Mouse (Mus musculus) spleen, postnatal 36 days (tissue): ENCODE measurements around the gene Ifi208.
"Not testable (repeated sequence)": the region's sequence is repeated elsewhere in the genome, so short reads cannot be mapped to it uniquely, and the experiment has no call there.

Experiments
- DNase-seq, 2 experiments: peaks; one replicate each; pipeline ENCODE4 v3.0.0; 2022; ENCODE audit warnings: low spot score in 2 of 2, mixed read lengths in 1 of 2

Gene Ifi208

DNA sequence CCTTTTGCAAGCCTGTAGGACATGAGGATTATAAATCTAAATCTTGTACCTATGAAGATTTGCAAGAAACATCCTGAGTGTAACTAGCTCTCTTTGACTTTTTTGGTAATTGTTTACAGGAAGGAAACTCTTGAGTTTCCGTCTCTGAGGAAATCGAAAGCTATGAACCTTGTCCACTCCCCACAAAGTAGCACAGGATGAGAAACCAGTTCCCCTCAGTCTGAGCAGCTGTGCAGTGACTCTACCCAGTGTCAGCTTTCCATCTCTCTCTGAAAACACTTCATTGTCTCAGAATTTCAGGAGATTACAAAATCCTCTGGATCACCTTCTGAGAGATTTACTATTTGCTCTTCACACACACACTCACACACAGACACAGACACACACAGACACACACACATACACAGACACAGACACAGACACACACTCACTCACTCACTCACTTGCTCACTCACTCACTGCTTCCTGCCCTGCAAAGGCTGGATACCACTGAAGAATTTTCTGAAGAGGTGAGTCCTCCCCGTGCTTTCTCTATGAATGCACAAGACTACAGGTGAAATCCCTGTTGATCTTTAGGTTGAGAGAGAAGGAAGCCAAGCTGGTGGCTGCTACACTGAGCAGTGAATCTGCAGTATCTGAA, at the start of gene Ifi208:
TSS of gene Ifi208 (plus strand) at position 218 of the 640 bp plus-strand sequence.
- DNase-seq = peak; percentile 53 to 54

DNA sequence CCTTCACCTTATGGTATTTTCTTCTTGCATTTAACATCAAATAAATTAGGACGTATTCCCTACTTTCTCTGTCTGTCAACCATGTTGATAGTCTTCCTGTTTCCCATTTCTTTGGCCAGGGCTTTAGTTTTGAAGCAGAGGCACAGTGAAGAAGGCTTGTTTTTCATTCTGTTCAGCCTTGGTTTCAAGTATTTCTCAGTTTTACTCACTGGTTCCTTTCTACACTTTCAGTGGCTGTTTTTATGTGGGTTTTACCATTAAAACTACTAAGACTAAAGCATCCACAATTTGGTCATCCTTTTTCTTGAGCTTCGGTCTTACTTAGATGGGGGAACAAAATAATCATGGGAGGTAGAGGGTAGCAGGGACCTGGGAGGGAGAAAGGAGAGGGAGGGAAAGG, 49.4 kb upstream of the Ifi208 start:
- no peak for DNase-seq

DNA sequence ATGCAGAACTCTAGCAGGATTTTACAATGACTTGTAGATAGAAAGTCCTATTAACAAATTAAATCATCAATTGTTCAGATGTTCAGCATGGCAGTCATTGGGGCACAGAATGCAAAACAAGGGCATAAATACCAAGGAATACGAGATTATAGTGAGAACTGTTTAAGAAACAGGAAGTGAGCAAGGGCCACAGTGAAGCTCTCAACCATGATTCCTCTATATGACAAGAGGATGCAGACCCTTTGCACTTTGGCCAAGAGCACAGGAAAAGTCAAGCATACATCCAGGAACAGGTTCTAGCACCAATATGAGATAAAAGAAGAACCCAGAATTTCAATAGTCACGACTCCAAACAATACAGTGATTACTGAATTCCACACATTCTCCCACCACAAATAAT, 46.8 kb upstream of the Ifi208 start:
- DNase-seq = peak; percentile 70 to 76

DNA sequence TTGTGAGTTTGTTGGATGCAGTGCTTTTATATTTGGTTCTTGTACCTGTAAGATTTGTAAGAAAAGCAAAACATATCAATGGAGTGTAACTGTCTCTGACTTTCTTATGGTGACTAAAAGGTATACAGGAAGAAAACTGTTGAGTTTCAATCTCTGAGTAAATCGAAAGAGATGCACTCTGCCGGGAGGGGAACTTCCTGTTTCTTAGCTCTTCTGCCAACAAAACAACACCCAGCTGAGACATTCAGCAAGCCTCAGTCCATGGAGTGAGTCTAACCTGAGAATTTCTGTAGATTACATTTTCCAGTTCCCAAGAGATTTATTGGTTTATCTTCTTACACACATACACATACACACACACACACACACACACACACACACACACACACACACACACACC, 42.9 kb upstream of the Ifi208 start, which contains the start of gene Ifi209:
TSS of gene Ifi209 (plus strand) at position 296 of the 400 bp plus-strand sequence.
- DNase-seq = peak; percentile 77 to 84

DNA sequence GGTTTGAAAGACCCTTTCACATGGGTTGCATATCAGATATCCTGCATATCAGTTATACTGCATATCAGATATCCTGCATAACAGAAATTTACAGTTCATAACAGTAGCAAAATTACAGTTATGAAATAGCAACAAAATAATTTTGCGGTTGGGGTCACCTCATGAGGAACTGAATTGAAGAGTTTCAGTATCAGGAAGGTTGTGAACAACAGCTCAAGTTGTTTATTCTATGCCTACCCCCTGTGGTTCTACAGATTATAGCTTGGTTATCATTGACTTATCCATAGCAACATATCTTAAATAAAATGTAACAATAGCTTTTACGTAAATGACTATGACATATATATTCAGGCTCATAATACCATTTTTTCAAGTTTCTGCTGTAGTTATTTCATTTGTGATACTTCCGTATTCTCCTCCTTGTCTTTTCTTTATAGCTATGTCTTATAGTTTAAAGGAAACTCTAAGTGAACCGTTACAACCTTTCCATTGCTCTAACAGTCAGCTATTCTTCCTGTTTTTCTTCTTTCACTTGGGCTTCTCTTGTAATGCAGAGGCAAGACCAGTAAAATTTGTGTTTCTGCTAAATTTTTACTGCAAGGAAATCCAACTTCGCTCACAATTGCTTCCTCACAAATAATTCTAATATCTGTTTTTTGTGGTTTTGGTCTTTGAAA, 39.4 kb upstream of the Ifi208 start:
- DNase-seq = no peak

DNA sequence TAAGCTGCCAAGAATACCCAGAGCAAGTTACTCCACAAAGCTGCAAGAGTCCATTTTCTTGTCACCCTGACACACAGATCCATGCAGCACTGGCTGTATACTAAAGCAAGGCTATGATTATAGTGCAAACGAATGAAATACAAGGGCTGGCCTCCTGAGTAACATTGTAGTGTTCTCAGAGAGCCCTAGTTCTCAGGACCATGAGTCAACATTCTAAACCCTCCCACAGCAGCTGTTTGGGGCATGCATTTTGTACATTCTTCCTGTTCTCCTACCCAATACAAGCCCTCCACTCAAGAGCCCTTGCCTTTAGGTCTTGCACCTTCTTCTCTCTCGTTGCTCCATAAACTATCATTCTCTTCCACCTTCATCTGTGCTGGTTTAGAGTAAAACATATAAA, 28.1 kb upstream of the Ifi208 start:
- no peak for DNase-seq

DNA sequence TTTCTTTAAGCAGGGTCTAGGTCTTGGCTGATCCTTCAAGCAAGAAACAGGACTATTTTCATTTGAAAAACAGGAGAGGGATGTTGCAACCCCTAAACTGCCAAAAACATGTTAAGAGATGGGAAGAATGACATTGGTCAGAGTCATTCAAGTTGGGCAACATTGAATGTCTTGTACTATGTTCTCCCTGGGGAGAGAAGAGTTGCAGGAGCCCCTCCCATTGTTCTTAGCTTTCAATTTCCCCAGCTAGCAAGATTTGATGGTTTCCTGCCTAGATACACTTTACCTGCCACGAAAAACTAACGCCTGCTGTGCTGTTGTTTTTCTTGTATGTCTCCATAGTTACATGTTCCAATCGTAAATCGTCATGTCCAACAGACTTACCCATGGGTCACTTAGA, 15.5 kb upstream of the Ifi208 start:
- DNase-seq = no peak

DNA sequence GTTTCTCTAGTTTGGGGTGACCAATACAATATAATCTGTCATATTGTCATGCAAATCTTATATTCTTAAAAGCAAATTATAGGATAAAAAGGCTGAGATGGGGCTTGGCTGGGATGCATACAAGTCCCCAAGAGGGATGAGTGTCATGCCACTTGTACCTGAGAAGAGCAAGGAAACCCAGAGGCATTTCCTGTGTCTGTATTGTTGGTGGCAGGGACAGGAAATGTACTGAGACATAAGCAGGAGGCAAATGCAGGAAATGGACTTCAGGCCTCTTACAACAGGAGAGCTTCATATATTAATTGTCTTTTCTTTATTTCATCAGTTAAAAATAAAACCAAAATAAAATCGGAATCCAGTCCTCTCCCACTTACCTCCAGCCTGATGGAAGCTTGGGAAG, 5.1 kb downstream of the Ifi208 start:
- peak in 1 of 2 experiments; percentile 9 for DNase-seq

DNA sequence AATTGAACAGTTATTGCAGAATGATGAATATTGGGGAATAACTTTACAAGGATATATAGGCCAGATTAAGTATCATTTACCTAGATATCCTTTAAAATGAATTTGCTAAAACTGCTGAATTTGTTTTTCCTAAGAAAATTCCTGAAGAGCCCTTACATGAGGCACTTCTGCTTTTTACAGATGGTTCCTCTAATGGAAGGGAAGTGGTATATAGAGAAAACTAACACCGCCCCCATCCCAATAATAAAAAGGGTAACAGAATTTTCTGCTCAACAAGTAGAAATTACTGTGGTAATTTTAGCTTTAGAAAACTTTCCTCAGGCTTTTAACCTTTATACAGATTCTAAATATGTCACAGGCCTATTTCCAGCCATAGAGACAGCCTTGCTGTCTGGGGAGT, 20.8 kb downstream of the Ifi208 start:
- DNase-seq = no peak

DNA sequence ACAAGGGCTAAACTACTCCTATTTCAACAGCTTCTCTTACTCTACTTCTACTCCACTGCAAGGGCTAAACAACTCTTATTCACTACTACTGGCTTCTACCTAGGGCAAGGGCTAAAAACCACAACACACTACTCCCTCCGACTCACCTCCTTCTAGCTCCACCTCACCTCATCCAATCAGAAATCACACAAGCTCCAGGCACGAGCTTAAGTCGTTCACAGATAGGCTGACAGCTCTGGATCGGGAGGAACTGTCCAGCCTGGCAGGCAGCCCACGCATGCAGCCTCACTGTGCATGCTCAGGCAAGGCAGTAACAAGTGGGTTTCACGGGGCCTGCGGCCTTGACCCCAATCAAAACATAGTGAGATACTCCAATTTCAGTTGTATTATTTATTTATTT, 59.7 kb downstream of the Ifi208 start:
- no peak for DNase-seq

DNA sequence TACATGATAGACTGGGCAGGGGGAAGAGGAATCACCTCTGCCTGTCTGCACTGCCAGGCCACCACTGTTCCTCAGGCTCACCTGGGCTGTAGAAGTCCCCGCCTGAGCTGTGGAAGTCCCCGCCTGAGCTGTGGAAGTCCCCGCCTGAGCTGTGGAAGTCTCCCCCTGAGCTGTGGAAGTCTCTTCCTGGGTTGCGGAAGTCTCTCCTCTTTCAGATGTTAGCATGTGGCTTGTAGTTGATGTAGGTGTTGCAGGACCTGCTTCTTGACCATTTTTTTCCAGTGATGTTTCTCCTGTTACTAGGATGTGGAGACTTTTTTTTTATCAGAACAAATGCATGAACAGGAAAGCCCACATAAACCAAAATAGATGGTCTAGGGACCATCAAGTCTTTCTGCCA, 61.5 kb downstream of the Ifi208 start:
- DNase-seq = not testable (repeated sequence)

DNA sequence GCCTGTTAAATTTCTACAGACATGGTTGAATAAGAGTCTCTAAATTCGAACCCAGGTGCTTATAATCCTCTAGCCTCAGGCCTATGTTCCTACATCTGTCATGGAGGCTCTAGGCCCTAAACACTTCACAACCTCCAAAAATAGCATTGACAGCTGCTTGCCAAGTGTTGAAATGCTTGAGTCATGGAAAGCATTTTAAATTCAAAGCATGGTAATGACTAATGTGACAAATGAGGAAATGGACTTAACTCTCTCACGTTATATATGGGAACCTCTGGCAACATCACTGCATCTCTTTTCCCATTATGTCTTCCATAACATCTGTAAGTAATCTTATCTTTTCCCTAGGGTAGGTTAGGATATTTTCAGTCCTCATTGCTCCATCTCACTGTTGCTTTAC, 63.5 kb downstream of the Ifi208 start:
- no peak for DNase-seq

DNA sequence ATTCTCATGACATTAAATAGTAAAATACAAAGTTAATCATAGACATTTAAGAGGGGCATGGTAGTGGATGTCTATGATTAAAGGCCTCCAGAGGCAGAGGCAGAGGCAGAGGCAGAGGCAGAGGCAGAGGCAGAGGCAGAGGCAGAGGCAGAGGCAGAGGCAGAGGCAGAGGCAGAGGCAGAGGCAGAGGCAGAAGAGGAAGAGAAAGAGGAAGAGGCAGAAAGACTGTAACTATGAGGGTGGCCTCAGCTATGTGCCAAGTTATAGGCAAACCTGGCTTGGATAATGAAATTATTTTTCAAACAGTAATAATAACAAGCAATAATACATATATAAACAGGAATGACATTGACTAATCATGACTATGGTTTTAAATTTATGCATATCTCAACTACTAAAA, 67.1 kb downstream of the Ifi208 start:
- peak in 1 of 2 experiments; percentile 6 for DNase-seq

DNA sequence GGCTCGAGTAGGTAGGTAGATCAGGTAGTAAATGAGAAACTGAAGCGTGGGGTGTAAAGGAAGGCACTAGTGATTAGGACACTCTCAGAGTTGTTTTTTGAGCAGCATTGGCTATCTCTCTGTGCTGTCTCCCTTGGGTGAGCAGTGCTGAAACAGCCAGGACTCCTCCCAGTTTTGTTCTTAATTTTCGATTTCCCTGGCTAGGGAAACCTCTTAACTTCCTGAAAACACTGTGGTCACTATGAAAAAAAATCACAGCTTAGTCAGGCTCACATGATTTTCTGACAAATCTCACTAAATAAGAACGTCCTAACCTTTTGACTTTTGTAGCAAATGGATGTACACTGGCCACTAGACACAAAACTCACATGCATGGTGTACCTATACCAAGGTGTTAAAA, 68.2 kb downstream of the Ifi208 start, which contains the start of gene Ifi207:
TSS of gene Ifi207 (minus strand) at position 92 of the 400 bp plus-strand sequence.
- peak in 1 of 2 experiments; percentile 3 for DNase-seq

DNA sequence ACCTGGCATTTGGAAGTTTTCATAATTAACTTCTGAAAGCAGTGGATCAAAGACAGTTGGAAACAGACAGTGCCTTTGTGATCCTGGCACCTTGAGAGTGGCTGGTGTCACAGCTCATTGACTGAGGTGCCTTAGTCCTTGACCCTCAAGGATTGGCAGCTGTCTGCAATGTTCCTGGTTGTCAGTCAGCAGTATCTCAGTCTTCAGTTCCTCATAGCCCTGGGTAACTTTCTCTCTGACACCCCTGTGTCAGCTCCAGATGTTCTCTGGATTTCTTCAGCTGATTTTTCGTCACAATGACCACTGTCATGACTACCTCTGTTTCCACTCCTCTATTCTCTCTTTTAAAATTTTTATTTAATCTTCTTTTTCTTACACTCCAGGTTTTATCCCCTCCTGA, 68.8 kb downstream of the Ifi208 start:
- DNase-seq = peak in 1 of 2 experiments; percentile 4
